ENCODE assay signal across 8 mouse cellular contexts in genomic region chr9:51394372-51394771, GRCm38 (mm10).
DNase-seq lines count a peak whose midpoint lies in the region; ATAC-seq and TF ChIP-seq lines count a peak whose summit lies in the region.

No protein-coding gene starts in this region.

- H3K36me3 ChIP-seq in intestine, embryonic 16.5 days (ENCODE audit: control insufficient read depth, insufficient read depth, low read length) = no peaks in the 10 kb centered on the region

- no peak overlapping the region for H3K4me2 ChIP-seq in intestine, embryonic 16.5 days (ENCODE audit: low read depth, low read length)

- no peak overlapping the region for H3K4me3 ChIP-seq in cerebellum, adult 2 months (replicated peaks; ENCODE audit: insufficient read depth, low read depth, low read length)
- no peak overlapping the region; the same call in 1 of the 2 replicates for H3K4me3 ChIP-seq in layer of hippocampus, adult 2 months
- no peak overlapping the region for H3K4me3 ChIP-seq in intestine, embryonic 16.5 days (ENCODE audit: low read length)

- no peaks in the 10 kb centered on the region for H3K9me3 ChIP-seq in intestine, embryonic 16.5 days (ENCODE audit: control insufficient read depth, low read length)

- peaks cover 4% of the 10 kb centered on the region; the same call in 1 of the 2 replicates for H3K4me1 ChIP-seq in cerebellum, adult 2 months (ENCODE audit: control insufficient read depth, insufficient read depth, low read length)
- H3K4me1 ChIP-seq in intestine, embryonic 16.5 days (ENCODE audit: control insufficient read depth, insufficient read depth, low read length) = no peaks in the 10 kb centered on the region

- DNase-seq in cerebellum, adult 2 months = peak; percentile 21 to 40
- no peak for DNase-seq in cerebellum, adult 8-10 months
- peak; percentile 46 for DNase-seq in adrenal gland, postnatal 10 days
- DNase-seq in frontal cortex, postnatal 36 days (ENCODE audit: low spot score in 2 of 2) = peak; percentile 71
- peak; percentile 71 to 73 for DNase-seq in layer of hippocampus, adult 2 months (ENCODE audit: low spot score in 2 of 2)
- DNase-seq in lung, postnatal 14 days = peak; percentile 49
- no peak for DNase-seq in thymus, postnatal 4 days

- WGBS in cerebellum, adult 2 months = 9% methylated on average over 9 of the region's 9 CpGs
- WGBS in intestine, embryonic 16.5 days = 59% methylated on average over 9 of the region's 9 CpGs

- H3K27me3 ChIP-seq in cerebellum, adult 2 months (ENCODE audit: control insufficient read depth, insufficient read depth, low read length) = no peaks in the 10 kb centered on the region
- no peaks in the 10 kb centered on the region for H3K27me3 ChIP-seq in intestine, embryonic 16.5 days (replicated peaks; ENCODE audit: control insufficient read depth, insufficient read depth, low read length)

- TF ChIP-seq CTCF in cerebellum, adult 2 months (IDR thresholded peaks at IDR 0.05; ENCODE audit: borderline replicate concordance, insufficient read depth, low read depth, low read length) = no peak
- TF ChIP-seq CTCF in layer of hippocampus, adult 2 months (conservative IDR thresholded peaks at IDR 0.05) = no peak

- no peak for TF ChIP-seq POLR2A in cerebellum, adult 2 months (IDR thresholded peaks at IDR 0.05; ENCODE audit: borderline replicate concordance, insufficient read depth, low read length)

- no peak for ATAC-seq in intestine, embryonic 16.5 days

- H3K27ac ChIP-seq in cerebellum, adult 2 months (ENCODE audit: insufficient read depth, low read length) = no peak overlapping the region
- H3K27ac ChIP-seq in layer of hippocampus, adult 2 months = peak overlapping the region; percentile 83
- H3K27ac ChIP-seq in intestine, embryonic 16.5 days (ENCODE audit: low read length) = no peak overlapping the region

- H3K9ac ChIP-seq in intestine, embryonic 16.5 days (ENCODE audit: low read depth, low read length) = no peak overlapping the region

Comparison
In these comparisons a context has a peak if more than half of its experiments do, and no peak if none do; other contexts are left out.
1. DNase-seq: peak in cerebellum, adult 2 months (2 of 2), adrenal gland, postnatal 10 days (single experiment), frontal cortex, postnatal 36 days (2 of 2), layer of hippocampus, adult 2 months (2 of 2) and lung, postnatal 14 days (single experiment); none in cerebellum, adult 8-10 months (single experiment) and thymus, postnatal 4 days (single experiment).